Mouse (Mus musculus): Measurements from ENCODE around the gene Topors.

GRCm38 (mm10) chr4:40269430-40270032 lies at the start of gene Topors, which contains the start of gene Smim27:
- TF ChIP-seq CTCF (IDR thresholded peaks at IDR 0.05; ENCODE audit: low read depth, low read length) (no peak), POLR2A (IDR thresholded peaks at IDR 0.05; ENCODE audit: borderline replicate concordance, low read depth, low read length) (no peak)
